Mouse (Mus musculus) CH12.LX (cell line): ENCODE results near the gene Slc6a17. TPM values are rescaled to one million over a fixed set of nuclear protein-coding genes. Genes with fewer than 3 reads are reported as not detected.

Experiments
- DNase-seq: peaks from one replicate; pipeline ENCODE4 v3.0.0-alpha.2; 2013; ENCODE audit errors: extremely low read depth
- H3K27ac ChIP-seq: 2 replicates; pipeline ENCODE4 v1.5.1; 2012; ENCODE audit warnings: low read depth, mild to moderate bottlenecking, control low read depth, moderate library complexity; ENCODE audit not compliant: insufficient read depth
- H3K27me3 ChIP-seq: replicated peaks from 2 replicates; pipeline ENCODE3; 2012; ENCODE audit warnings: inconsistent platforms
- H3K36me3 ChIP-seq, 2 experiments: replicated peaks in 1 of 2; 2 replicates each; pipeline versions ENCODE3 to v1.6.1; 2012; ENCODE audit warnings: inconsistent platforms in 1 of 2, low read length in 1 of 2, mild to moderate bottlenecking in 1 of 2, mixed read lengths in 1 of 2, moderate library complexity in 1 of 2; ENCODE audit not compliant: control insufficient read depth in 1 of 2, insufficient read depth in 1 of 2
- H3K4me1 ChIP-seq, 2 experiments: 2 replicates each; pipeline ENCODE4 v1.6.1; 2012; ENCODE audit warnings: inconsistent platforms in 1 of 2, moderate library complexity in 1 of 2; ENCODE audit not compliant: insufficient read depth in 2 of 2, control insufficient read depth in 1 of 2
- H3K4me2 ChIP-seq: 2 replicates; pipeline ENCODE4 v1.6.1; 2012; ENCODE audit warnings: low read depth, mild to moderate bottlenecking, control low read depth; ENCODE audit not compliant: poor library complexity, insufficient read depth, severe bottlenecking
- H3K4me3 ChIP-seq, 3 experiments: fragments of 150-350 bp in 1 of 3; sonication (generic) in 1 of 3; replicated peaks in 1 of 3; 2 replicates each; pipeline versions ENCODE3 to v1.5.1; 2011 to 2012; ENCODE audit warnings: low read depth in 2 of 3, low read length in 2 of 3, mild to moderate bottlenecking in 2 of 3, moderate library complexity in 2 of 3, control low read depth in 1 of 3, improper control_type of control experiment in 1 of 3, inconsistent platforms in 1 of 3, mixed read lengths in 1 of 3; ENCODE audit not compliant: poor library complexity in 1 of 3
- H3K79me2 ChIP-seq: replicated peaks from 2 replicates; pipeline ENCODE4 v1.6.1; 2012; ENCODE audit warnings: mild to moderate bottlenecking, moderate library complexity; ENCODE audit not compliant: control insufficient read depth, poor library complexity, insufficient read depth, severe bottlenecking; ENCODE audit errors: extremely low read depth
- H3K9ac ChIP-seq: 2 replicates; pipeline ENCODE4 v1.6.1; 2012; ENCODE audit warnings: low read depth, mild to moderate bottlenecking, control low read depth, moderate library complexity; ENCODE audit not compliant: insufficient read depth
- H3K9me3 ChIP-seq: replicated peaks from 2 replicates; pipeline ENCODE3; 2012; ENCODE audit warnings: low read length, inconsistent platforms, mixed read lengths
- BHLHE40 ChIP-seq: IDR thresholded peaks from 2 replicates; pipeline ENCODE4 v1.6.1; 2011; ENCODE audit warnings: mild to moderate bottlenecking, low read depth, low read length, improper control_type of control experiment
- CHD2 ChIP-seq: IDR thresholded peaks from 2 replicates; pipeline ENCODE4 v1.6.1; 2011; ENCODE audit warnings: low read length, improper control_type of control experiment
- CTCF ChIP-seq, 2 experiments: IDR thresholded peaks in 1 of 2; conservative IDR thresholded peaks in 1 of 2; 2 replicates each; pipeline ENCODE4 v1.5.1; 2011 to 2012; ENCODE audit warnings: low read depth in 2 of 2, low read length in 2 of 2, improper control_type of control experiment in 1 of 2, inconsistent platforms in 1 of 2, mild to moderate bottlenecking in 1 of 2, moderate library complexity in 1 of 2
- ELF1 ChIP-seq: IDR thresholded peaks from 2 replicates; pipeline ENCODE4 v1.6.1; 2014; ENCODE audit warnings: low read depth, mild to moderate bottlenecking, inconsistent platforms, low read length, improper control_type of control experiment
- EP300 ChIP-seq: IDR thresholded peaks from 2 replicates; pipeline ENCODE4 v1.6.1; 2011; ENCODE audit warnings: low read length, improper control_type of control experiment
- ETS1 ChIP-seq: conservative IDR thresholded peaks from 2 replicates; pipeline ENCODE4 v1.6.1; 2012; ENCODE audit warnings: low read depth, mild to moderate bottlenecking, inconsistent platforms, low read length, improper control_type of control experiment, moderate library complexity
- GABPA ChIP-seq: IDR thresholded peaks from 2 replicates; pipeline ENCODE4 v1.6.1; 2012; ENCODE audit warnings: low read depth, low read length, improper control_type of control experiment, inconsistent platforms; ENCODE audit not compliant: insufficient replicate concordance
- IRF4 ChIP-seq: IDR thresholded peaks from 2 replicates; pipeline ENCODE4 v1.6.1; 2014; ENCODE audit warnings: low read depth, mild to moderate bottlenecking, inconsistent platforms, low read length, improper control_type of control experiment
- MAX ChIP-seq: IDR thresholded peaks from 2 replicates; pipeline ENCODE4 v1.6.1; 2011; ENCODE audit warnings: low read length, improper control_type of control experiment
- MEF2A ChIP-seq: IDR thresholded peaks from 2 replicates; pipeline ENCODE4 v1.6.1; 2014; ENCODE audit warnings: low read depth, mild to moderate bottlenecking, inconsistent platforms, low read length, improper control_type of control experiment, borderline replicate concordance
- MXI1 ChIP-seq: IDR thresholded peaks from 2 replicates; pipeline ENCODE4 v1.6.1; 2011; ENCODE audit warnings: mild to moderate bottlenecking, low read depth, low read length, improper control_type of control experiment
- MYC ChIP-seq: IDR thresholded peaks from 2 replicates; pipeline ENCODE4 v1.6.1; 2011; ENCODE audit warnings: low read depth, mild to moderate bottlenecking, improper control_type of control experiment, low read length
- POLR2A ChIP-seq: IDR thresholded peaks from 2 replicates; pipeline ENCODE4 v1.6.1; 2011; ENCODE audit warnings: low read depth, mild to moderate bottlenecking, improper control_type of control experiment, low read length
- RCOR1 ChIP-seq: conservative IDR thresholded peaks from 2 replicates; pipeline ENCODE4 v1.6.1; 2012; ENCODE audit warnings: low read depth, mild to moderate bottlenecking, inconsistent platforms, low read length, improper control_type of control experiment
- SIN3A ChIP-seq: IDR thresholded peaks from 2 replicates; pipeline ENCODE4 v1.6.1; 2012; ENCODE audit warnings: low read length, improper control_type of control experiment, inconsistent platforms
- SMC3 ChIP-seq: IDR thresholded peaks from 2 replicates; pipeline ENCODE4 v1.6.1; 2011; ENCODE audit warnings: low read depth, low read length, improper control_type of control experiment
- TCF12 ChIP-seq: IDR thresholded peaks from 2 replicates; pipeline ENCODE4 v1.6.1; 2014; ENCODE audit warnings: low read depth, mild to moderate bottlenecking, inconsistent platforms, low read length, improper control_type of control experiment
- USF2 ChIP-seq: conservative IDR thresholded peaks from 2 replicates; pipeline ENCODE4 v1.6.1; 2011; ENCODE audit warnings: low read depth, low read length, improper control_type of control experiment
- dilution Hi-C: fragments of 300-500 bp; cut with MboI; formaldehyde crosslinking; loops from 2 replicates; pipeline ENCODE4 v1.14.3; 2020; ENCODE audit warnings: low sequenced_read_pairs; ENCODE audit not compliant: extremely low pct_unique_long_range_greater_than_20kb, extremely low pct_ligation_motif_present
- in situ Hi-C: fragments of 300-500 bp; cut with MboI; formaldehyde crosslinking; loops from 3 replicates; pipeline ENCODE4 v1.14.3; 2019; ENCODE audit warnings: low sequenced_read_pairs, low pct_ligation_motif_present, low pct_unique_long_range_greater_than_20kb, mixed read lengths
- polyA plus RNA-seq: library from polyadenylated mRNA; unstranded; fragments of >175 nt; gene quantifications from 2 replicates; pipeline ENCODE4 v1.2.1, GENCODE M21; 2012; ENCODE audit warnings: low read depth; ENCODE audit not compliant: insufficient read length
- total RNA-seq, 2 experiments: library from RNA; depleted of rRNA; stranded (reverse); fragments of 300-350 nt in 1 of 2; fragments of >200 nt in 1 of 2; gene quantifications; 2 replicates each; pipeline ENCODE4 v1.2.3; 2012 to 2014

Gene Slc6a17
- total and polyA plus RNA-seq, 3 experiments, result not detected

- Histone ChIP-seq H3K27me3 (peaks cover 35% of the 10 kb centered on the region), H3K9ac (no peak overlapping the region), H3K79me2 (no peaks in the 10 kb centered on the region), H3K9me3 (no peaks in the 10 kb centered on the region), H3K36me3 (no peaks in the 10 kb centered on the region), H3K27ac (no peak overlapping the region), H3K4me1 (no peaks in the 10 kb centered on the region), H3K4me3 (no peak overlapping the region), H3K4me2 (no peak overlapping the region)
- TF ChIP-seq POLR2A, result no peak
- TF ChIP-seq ELF1, result no peak
- TF ChIP-seq MYC, result no peak
- no peak for DNase-seq
- dilution Hi-C loops (no loop called here), in situ Hi-C loops (no loop called here)
Measured at GRCm38 (mm10) chr3:107516776-107517630, 815 bp downstream of the Slc6a17 start.

- TF ChIP-seq SIN3A (no peak), GABPA (no peak), RCOR1 (no peak), EP300 (no peak), MXI1 (no peak), MEF2A (no peak), MAX (no peak), SMC3 (no peak), ELF1 (no peak)
- H3K9me3 ChIP-seq, result no peaks in the 10 kb centered on the region
- no peak overlapping the region for H3K4me3 ChIP-seq
- no peak overlapping the region for H3K9ac ChIP-seq
- peaks cover 35% of the 10 kb centered on the region for H3K27me3 ChIP-seq
- DNase-seq, result no peak
- H3K27ac ChIP-seq, result no peak overlapping the region
- H3K4me1 ChIP-seq, result no peaks in the 10 kb centered on the region
- dilution Hi-C loops, result no loop called here
- H3K4me2 ChIP-seq, result no peak overlapping the region
- no peaks in the 10 kb centered on the region for H3K79me2 ChIP-seq
- no peaks in the 10 kb centered on the region for H3K36me3 ChIP-seq
- in situ Hi-C loops, result no loop called here
Measured at GRCm38 (mm10) chr3:107515989-107516388, 1.8 kb downstream of the Slc6a17 start.

- H3K4me2 ChIP-seq, result no peak overlapping the region
- peaks cover 45% of the 10 kb centered on the region for H3K27me3 ChIP-seq
- no peak overlapping the region for H3K9ac ChIP-seq
- H3K9me3 ChIP-seq, result no peaks in the 10 kb centered on the region
- H3K27ac ChIP-seq, result no peak overlapping the region
- H3K4me3 ChIP-seq, result no peak overlapping the region
- H3K4me1 ChIP-seq, result no peaks in the 10 kb centered on the region
- TF ChIP-seq ETS1, result no peak
- TF ChIP-seq POLR2A, result no peak
- TF ChIP-seq IRF4, result no peak
- TF ChIP-seq CHD2, result no peak
- no peak for TF ChIP-seq TCF12
- TF ChIP-seq MYC, result no peak
- TF ChIP-seq BHLHE40, result no peak
- TF ChIP-seq USF2, result no peak
- TF ChIP-seq CTCF (conservative IDR thresholded peaks at IDR 0.05 in 1 of 2, IDR thresholded peaks at IDR 0.05 in 1 of 2; ENCODE audit: low read depth in 2 of 2, low read length in 2 of 2), result no peak
- TF ChIP-seq, all 38 proteins: peak for 0
- in situ Hi-C loops, result no loop called here
- Histone ChIP-seq H3K79me2 (no peaks in the 10 kb centered on the region), H3K36me3 (no peaks in the 10 kb centered on the region)
- no peak for DNase-seq
- dilution Hi-C loops, result no loop called here
Measured at GRCm38 (mm10) chr3:107511416-107511815, 6.4 kb downstream of the Slc6a17 start.
